26 mouse cellular contexts compared by ENCODE assay signal in genomic region chr5:135241474-135241873, GRCm38 (mm10). TPM values are rescaled to one million over a fixed set of nuclear protein-coding genes. Genes with fewer than 3 reads are reported as not detected.
A peak's percentile ranks its signal among the peaks of the same experiment; 100 is the strongest.
DNase-seq lines count a peak whose midpoint lies in the region; ATAC-seq and TF ChIP-seq lines count a peak whose summit lies in the region.
"Had no signal": no experiment of that assay in that cellular context is flagged by ENCODE, and none has a peak within 500 bp of the region (broad histone marks: within the 10 kb centered on the region; RNA-seq: fewer than 3 reads in every experiment).

No protein-coding gene starts in this region.

- TF ChIP-seq CTCF in gastrocnemius, adult 2 months (IDR thresholded peaks at IDR 0.05) = no peak
- TF ChIP-seq CTCF in heart, postnatal 0 days (IDR thresholded peaks at IDR 0.05; ENCODE audit: low read depth) = no peak

- peaks cover 69% of the 10 kb centered on the region for H3K36me3 ChIP-seq in heart, embryonic 11.5 days (ENCODE audit: control insufficient read depth, insufficient read depth, low read length)
- peaks cover 100% of the 10 kb centered on the region for H3K36me3 ChIP-seq in heart, embryonic 14.5 days (ENCODE audit: control insufficient read depth, insufficient read depth, low read length)
- peaks cover 100% of the 10 kb centered on the region for H3K36me3 ChIP-seq in heart, postnatal 0 days (replicated peaks; ENCODE audit: control insufficient read depth, insufficient read depth, low read length)

- H3K27me3 ChIP-seq in heart, embryonic 11.5 days (ENCODE audit: control insufficient read depth, insufficient read depth, low read length) = no peaks in the 10 kb centered on the region
- H3K27me3 ChIP-seq in heart, embryonic 14.5 days (ENCODE audit: control insufficient read depth, insufficient read depth, low read length) = no peaks in the 10 kb centered on the region
- H3K27me3 ChIP-seq in heart, postnatal 0 days (ENCODE audit: control insufficient read depth, insufficient read depth, low read length) = no peaks in the 10 kb centered on the region
- H3K27me3 ChIP-seq: embryonic facial prominence, embryonic 13.5 days; forebrain, embryonic 12.5 days; forebrain, embryonic 15.5 days; hindbrain, embryonic 12.5 days; hindbrain, embryonic 15.5 days had no signal

- peak overlapping the region; percentile 24 for H3K4me3 ChIP-seq in gastrocnemius, adult 2 months
- no peak overlapping the region for H3K4me3 ChIP-seq in heart, embryonic 11.5 days (ENCODE audit: low read depth, low read length)
- H3K4me3 ChIP-seq in heart, embryonic 14.5 days (ENCODE audit: control insufficient read depth in 1 of 2, insufficient read depth in 1 of 2, low read depth in 1 of 2, low read length in 2 of 2) = no peak overlapping the region
- H3K4me3 ChIP-seq in heart, postnatal 0 days (ENCODE audit: low read depth, low read length) = no peak overlapping the region
- H3K4me3 ChIP-seq: embryonic facial prominence, embryonic 10.5 days; embryonic facial prominence, embryonic 13.5 days; erythroblast, embryonic 14.5 days; forebrain, embryonic 12.5 days; forebrain, embryonic 15.5 days; hindbrain, embryonic 12.5 days; hindbrain, embryonic 15.5 days had no signal

- TF ChIP-seq EP300 in heart, postnatal 0 days (IDR thresholded peaks at IDR 0.05; ENCODE audit: low read depth) = no peak

- intact Hi-C loops in gastrocnemius, adult 2 months (cut with DNase I) = no loop called here
- intact Hi-C loops in heart, postnatal 25 days (cut with DNase I) = no loop called here
- intact Hi-C loops in heart, postnatal 36 days (cut with DNase I) = no loop called here

- peak overlapping the region; percentile 27 for H3K4me2 ChIP-seq in heart, embryonic 11.5 days
- peak overlapping the region; percentile 41 for H3K4me2 ChIP-seq in heart, embryonic 14.5 days (ENCODE audit: low read length)
- H3K4me2 ChIP-seq in heart, postnatal 0 days (ENCODE audit: low read depth, low read length) = no peak overlapping the region
- H3K4me2 ChIP-seq: embryonic facial prominence, embryonic 13.5 days; forebrain, embryonic 12.5 days; forebrain, embryonic 15.5 days; hindbrain, embryonic 12.5 days; hindbrain, embryonic 15.5 days had no signal

- no peak for ATAC-seq in heart, embryonic 11.5 days (replicated peaks; ENCODE audit: insufficient number of reproducible peaks, low FRiP score, low TSS enrichment)
- no peak for ATAC-seq in heart, embryonic 14.5 days (ENCODE audit: insufficient number of reproducible peaks, insufficient read depth, low FRiP score, low read depth)
- ATAC-seq in heart, postnatal 0 days (ENCODE audit: insufficient read depth, low read depth) = 0 out of 2 replicates have a peak, but pooled peaks have one; percentile 34
- ATAC-seq: activated CD4-positive, CD25-positive, alpha-beta regulatory T cell, adult 4 months; forebrain, embryonic 15.5 days; intestine, postnatal 0 days had no signal

- peak overlapping the region; percentile 87 for H3K27ac ChIP-seq in gastrocnemius, adult 2 months
- H3K27ac ChIP-seq in heart, embryonic 11.5 days (ENCODE audit: low read depth, low read length) = peak overlapping the region; percentile 93
- peak overlapping the region; percentile 93 to 95 for H3K27ac ChIP-seq in heart, embryonic 14.5 days (replicated peaks in 1 of 2; ENCODE audit: control insufficient read depth in 1 of 2, insufficient read depth in 1 of 2, low read depth in 2 of 2, low read length in 2 of 2)
- peak overlapping the region; percentile 75 for H3K27ac ChIP-seq in heart, postnatal 0 days (ENCODE audit: low read depth)
- H3K27ac ChIP-seq: embryonic facial prominence, embryonic 10.5 days; embryonic facial prominence, embryonic 13.5 days; forebrain, embryonic 12.5 days; forebrain, embryonic 15.5 days; hindbrain, embryonic 12.5 days; hindbrain, embryonic 15.5 days had no signal

- no peak for DNase-seq in gastrocnemius, adult 2 months
- DNase-seq in gastrocnemius, postnatal 10 days = no peak
- no peak for DNase-seq in heart, postnatal 25 days (ENCODE audit: low spot score)
- DNase-seq in heart, postnatal 36 days = no peak
- peak; percentile 61 for DNase-seq in heart, postnatal 0 days (ENCODE audit: low spot score)
- no peak for DNase-seq in heart, adult 9 months (ENCODE audit: low spot score in 2 of 2)
- DNase-seq: adrenal gland, adult 8-10 months; adrenal gland, postnatal 25 days; cerebellum, adult 11-12 months; cerebellum, adult 8-10 months; cerebellum, postnatal 10 days; cerebellum, postnatal 36 days; embryo, embryonic 11 days; gastrocnemius, postnatal 14 days; kidney, adult 2 months had no signal

- H3K4me1 ChIP-seq in heart, embryonic 11.5 days (ENCODE audit: control insufficient read depth, insufficient read depth, low read length) = peaks cover 28% of the 10 kb centered on the region
- peaks cover 17 to 28% of the 10 kb centered on the region in 2 experiments for H3K4me1 ChIP-seq in heart, embryonic 14.5 days (ENCODE audit: control insufficient read depth in 2 of 2, insufficient read depth in 2 of 2, low read length in 2 of 2)
- peaks cover 17% of the 10 kb centered on the region for H3K4me1 ChIP-seq in heart, postnatal 0 days (ENCODE audit: control insufficient read depth, insufficient read depth)
- H3K4me1 ChIP-seq: embryonic facial prominence, embryonic 10.5 days; embryonic facial prominence, embryonic 13.5 days; hindbrain, embryonic 15.5 days had no signal

- no peak overlapping the region for H3K9ac ChIP-seq in heart, embryonic 11.5 days (ENCODE audit: low read depth, low read length)
- peak overlapping the region; percentile 54 for H3K9ac ChIP-seq in heart, embryonic 14.5 days (ENCODE audit: low read length)
- no peak overlapping the region for H3K9ac ChIP-seq in heart, postnatal 0 days (replicated peaks; ENCODE audit: low read depth, low read length)
- H3K9ac ChIP-seq: embryonic facial prominence, embryonic 13.5 days; forebrain, embryonic 12.5 days; forebrain, embryonic 15.5 days; hindbrain, embryonic 12.5 days; hindbrain, embryonic 15.5 days had no signal

- H3K9me3 ChIP-seq in heart, embryonic 11.5 days (replicated peaks; ENCODE audit: control insufficient read depth, low read length) = no peaks in the 10 kb centered on the region
- H3K9me3 ChIP-seq in heart, embryonic 14.5 days (ENCODE audit: control insufficient read depth, low read length) = no peaks in the 10 kb centered on the region
- H3K9me3 ChIP-seq in heart, postnatal 0 days (replicated peaks; ENCODE audit: control insufficient read depth, low read length) = no peaks in the 10 kb centered on the region
- H3K9me3 ChIP-seq: embryonic facial prominence, embryonic 10.5 days; embryonic facial prominence, embryonic 13.5 days; forebrain, embryonic 12.5 days; forebrain, embryonic 15.5 days; hindbrain, embryonic 12.5 days; hindbrain, embryonic 15.5 days had no signal

- 52% methylated on average over 1 of the region's 1 CpGs for WGBS in heart, embryonic 11.5 days (ENCODE audit: insufficient replicate concordance)
- WGBS in heart, embryonic 14.5 days = 0% methylated on average over 1 of the region's 1 CpGs
- 24% methylated on average over 1 of the region's 1 CpGs for WGBS in heart, postnatal 0 days

RNA-seq across cellular contexts. Expression of gene Fzd9, which starts 9.6 kb away (rescaled TPM):
- total RNA-seq in gastrocnemius, adult 2 months (2021) = 10 to 100 TPM; 23.1 to 52.1 TPM
- total RNA-seq in gastrocnemius, postnatal 10 days (2021) = 1 to 10 TPM; 9.2 to 9.8 TPM
- polyA plus RNA-seq in heart, embryonic 11.5 days (2014; fragmentation: Nextera tagmentation; extraction: Ambion mirVana) = 3.6 and 4.9 TPM in 2 replicates
- under 1 TPM; 0.61 to 0.73 TPM for total RNA-seq in heart, postnatal 25 days (2021)
- polyA plus RNA-seq in heart, embryonic 14.5 days (2014; fragmentation: Nextera tagmentation; extraction: Ambion mirVana) = 5.2 and 5.8 TPM in 2 replicates
- total RNA-seq in heart, postnatal 36 days (2021) = under 1 TPM; 0.73 to 0.75 TPM
- 3.3 and 7.4 TPM in 2 replicates for total RNA-seq in heart, postnatal 0 days (2014; rRNA removed; ENCODE audit: low replicate concordance)
- 1.8 and 2.4 TPM in 2 replicates for polyA plus RNA-seq in heart, postnatal 0 days (2015; fragmentation: Nextera tagmentation; extraction: Ambion mirVana)
- polyA plus RNA-seq: activated CD4-positive, CD25-positive, alpha-beta regulatory T cell, adult 4 months had no signal

RNA-seq across cellular contexts. Expression of gene Baz1b, which starts 54.4 kb away (rescaled TPM):
- total RNA-seq in gastrocnemius, adult 2 months (2021) = 10 to 100 TPM; 32.7 to 36.8 TPM
- total RNA-seq in gastrocnemius, postnatal 10 days (2021) = 10 to 100 TPM; 29.0 to 39.2 TPM
- polyA plus RNA-seq in heart, embryonic 11.5 days (2014; fragmentation: Nextera tagmentation; extraction: Ambion mirVana) = 28.9 and 45.4 TPM in 2 replicates
- 10 to 100 TPM; 38.2 to 45.3 TPM for total RNA-seq in heart, postnatal 25 days (2021)
- polyA plus RNA-seq in heart, embryonic 14.5 days (2014; fragmentation: Nextera tagmentation; extraction: Ambion mirVana) = 32.8 and 32.9 TPM in 2 replicates
- 10 to 100 TPM; 41.4 to 43.0 TPM for total RNA-seq in heart, postnatal 36 days (2021)
- total RNA-seq in heart, postnatal 0 days (2014; rRNA removed; ENCODE audit: low replicate concordance) = 21.3 and 30.0 TPM in 2 replicates
- polyA plus RNA-seq in heart, postnatal 0 days (2015; fragmentation: Nextera tagmentation; extraction: Ambion mirVana) = 11.9 and 13.1 TPM in 2 replicates
